Mouse (Mus musculus) neural tube, postnatal 0 days (tissue): ENCODE results near the gene Xpnpep3. TPM values are rescaled to one million over a fixed set of nuclear protein-coding genes. Genes with fewer than 3 reads are reported as not detected.

Experiments used
- polyA plus RNA-seq: library from polyadenylated mRNA; unstranded; fragments of >200 nt; fragmentation: Nextera tagmentation; extraction: Ambion mirVana; gene quantifications from 2 replicates; pipeline ENCODE4 v1.2.1, GENCODE M21; 2015

The Xpnpep3 gene
- 6.5 and 8.0 TPM in 2 replicates for polyA plus RNA-seq

GRCm38 (mm10) chr15:81399638-81400315 lies at the start of gene Xpnpep3, which contains the start of gene St13:
Xpnpep3 (plus strand) TSS chr15:81400138.
St13 (minus strand) TSS chr15:81400077.

GRCm38 (mm10) chr15:81360345-81361021 lies 39.5 kb upstream of the Xpnpep3 start, which contains the start of gene Slc25a17:
Slc25a17 (minus strand) TSS chr15:81360812.

GRCm38 (mm10) chr15:81408199-81408598 lies 8.3 kb downstream of the Xpnpep3 start, which contains the start of gene Dnajb7:
Dnajb7 (minus strand) TSS chr15:81408299.

GRCm38 (mm10) chr15:81465901-81466737 lies 66.2 kb downstream of the Xpnpep3 start, which contains the start of gene Rbx1:
Rbx1 (plus strand) TSS chr15:81466296.

Other genes starting within 250 kb of the Xpnpep3 start
- gene Mrtfa, start 209.4 kb upstream of the Xpnpep3 start, polyA plus RNA-seq: 20.2 and 24.1 TPM in 2 replicates
- 9.2 and 9.4 TPM in 2 replicates for gene Mchr1, start 164.6 kb upstream of the Xpnpep3 start, polyA plus RNA-seq
- gene Slc25a17, start 39.3 kb upstream of the Xpnpep3 start, polyA plus RNA-seq: 103 TPM in 2 replicates
- gene St13, start 61 bp upstream of the Xpnpep3 start, polyA plus RNA-seq: 178 and 179 TPM in 2 replicates
- 0.55 and 0.84 TPM in 2 replicates for gene Dnajb7, start 8.2 kb downstream of the Xpnpep3 start, polyA plus RNA-seq
- 438 and 454 TPM in 2 replicates for gene Rbx1, start 66.2 kb downstream of the Xpnpep3 start, polyA plus RNA-seq
- gene Ep300, start 185.2 kb downstream of the Xpnpep3 start, polyA plus RNA-seq: 13.3 and 17.9 TPM in 2 replicates